Mouse (Mus musculus) limb, embryonic 10.5 days (tissue): ENCODE measurements at regions not wholly inside any gene's neighbourhood (a gene's known extent, or its start where the extent isn't known, plus 50 kb on each side); places are given as distances from the start of the nearest gene placed in this dataset.
A peak's percentile ranks its signal among the peaks of the same experiment; 100 is the strongest.
"Not testable (repeated sequence)": the region's sequence is repeated elsewhere in the genome, so short reads cannot be mapped to it uniquely, and the experiment has no call there.

Experiments used
- DNase-seq: peaks from one replicate; pipeline ENCODE4 v3.0.0-alpha.2; 2017; ENCODE audit warnings: low spot score
- H3K27ac ChIP-seq: fragments of 300-500 bp; sonication (generic); 2 replicates; pipeline ENCODE4 v1.5.1; 2016; ENCODE audit warnings: mild to moderate bottlenecking
- H3K27me3 ChIP-seq: fragments of 300-500 bp; sonication (generic); 2 replicates; pipeline ENCODE4 v1.6.1; 2016; ENCODE audit warnings: low read depth, mild to moderate bottlenecking; ENCODE audit not compliant: poor library complexity, severe bottlenecking
- H3K36me3 ChIP-seq: fragments of 300-500 bp; sonication (generic); 2 replicates; pipeline ENCODE4 v1.6.1; 2016; ENCODE audit warnings: mild to moderate bottlenecking, moderate library complexity
- H3K4me1 ChIP-seq: fragments of 300-500 bp; sonication (generic); 2 replicates; pipeline ENCODE4 v1.6.1; 2016
- H3K4me3 ChIP-seq: fragments of 300-500 bp; sonication (generic); 2 replicates; pipeline ENCODE4 v1.5.1; 2016; ENCODE audit warnings: mild to moderate bottlenecking, moderate library complexity
- H3K9me3 ChIP-seq: fragments of 300-500 bp; sonication (generic); replicated peaks from 2 replicates; pipeline ENCODE4 v1.6.1; 2016; ENCODE audit warnings: mild to moderate bottlenecking
- WGBS: fragments of 180-500 bp; shearing (Covaris S2); methylation state at CpG from one replicate; pipeline ENCODE4 v1.1.7; 2016; 5-methylcytosine and 5-hydroxymethylcytosine counted together

GRCm38 (mm10) chr9:80819070-80819469 lies 353.8 kb upstream of the Impg1 start:
- DNase-seq = no peak
- no peaks in the 10 kb centered on the region for H3K36me3 ChIP-seq
- WGBS = 97% methylated on average over 1 of the region's 1 CpGs
- no peaks in the 10 kb centered on the region for H3K4me1 ChIP-seq
- H3K9me3 ChIP-seq = no peaks in the 10 kb centered on the region
- H3K27me3 ChIP-seq = no peaks in the 10 kb centered on the region
- H3K27ac ChIP-seq = no peak overlapping the region
- no peak overlapping the region for H3K4me3 ChIP-seq

GRCm38 (mm10) chr9:80813921-80814320 lies 348.6 kb upstream of the Impg1 start:
- 54% methylated on average over 6 of the region's 6 CpGs for WGBS
- H3K27ac ChIP-seq, H3K4me3 ChIP-seq, H3K36me3 ChIP-seq, H3K4me1 ChIP-seq, H3K9me3 ChIP-seq, H3K27me3 ChIP-seq: not testable (repeated sequence)
- DNase-seq = peak; percentile 31

- no peak overlapping the region for H3K27ac ChIP-seq
- H3K9me3 ChIP-seq = no peaks in the 10 kb centered on the region
- H3K4me3 ChIP-seq = no peak overlapping the region
- no peak for DNase-seq
- H3K36me3 ChIP-seq = no peaks in the 10 kb centered on the region
- H3K27me3 ChIP-seq = no peaks in the 10 kb centered on the region
- H3K4me1 ChIP-seq = no peaks in the 10 kb centered on the region
- WGBS = 68% methylated on average over 3 of the region's 3 CpGs
Observed at GRCm38 (mm10) chr9:80791523-80791922, 326.2 kb upstream of the Impg1 start.

GRCm38 (mm10) chr9:80774541-80774940 lies 309.3 kb upstream of the Impg1 start:
- Histone ChIP-seq H3K36me3 (no peaks in the 10 kb centered on the region), H3K9me3 (no peaks in the 10 kb centered on the region), H3K27me3 (no peaks in the 10 kb centered on the region), H3K4me1 (no peaks in the 10 kb centered on the region), H3K27ac (no peak overlapping the region), H3K4me3 (no peak overlapping the region)
- WGBS = 79% methylated on average over 1 of the region's 1 CpGs
- DNase-seq = no peak

- not testable (repeated sequence) for H3K9me3 ChIP-seq, H3K27ac ChIP-seq, H3K4me1 ChIP-seq, H3K4me3 ChIP-seq, DNase-seq, H3K36me3 ChIP-seq, H3K27me3 ChIP-seq
- 94% methylated on average over 9 of the region's 9 CpGs for WGBS
Observed at GRCm38 (mm10) chr9:80735806-80736205, 270.5 kb upstream of the Impg1 start.

GRCm38 (mm10) chr9:80732971-80733370 lies 267.7 kb upstream of the Impg1 start:
- no peaks in the 10 kb centered on the region for H3K9me3 ChIP-seq
- H3K36me3 ChIP-seq = no peaks in the 10 kb centered on the region
- no peaks in the 10 kb centered on the region for H3K4me1 ChIP-seq
- no peaks in the 10 kb centered on the region for H3K27me3 ChIP-seq
- no peak overlapping the region for H3K27ac ChIP-seq
- WGBS = 77% methylated on average over 1 of the region's 1 CpGs
- no peak for DNase-seq
- H3K4me3 ChIP-seq = no peak overlapping the region

- H3K4me1 ChIP-seq = no peaks in the 10 kb centered on the region
- no peaks in the 10 kb centered on the region for H3K27me3 ChIP-seq
- H3K36me3 ChIP-seq = no peaks in the 10 kb centered on the region
- no peak overlapping the region for H3K4me3 ChIP-seq
- no peaks in the 10 kb centered on the region for H3K9me3 ChIP-seq
- no peak for DNase-seq
- H3K27ac ChIP-seq = no peak overlapping the region
Observed at GRCm38 (mm10) chr9:80723638-80724037, 258.4 kb upstream of the Impg1 start.

GRCm38 (mm10) chr9:80718516-80718915 lies 253.2 kb upstream of the Impg1 start:
- H3K4me1 ChIP-seq = no peaks in the 10 kb centered on the region
- no peaks in the 10 kb centered on the region for H3K36me3 ChIP-seq
- 87% methylated on average over 4 of the region's 4 CpGs for WGBS
- DNase-seq = no peak
- no peak overlapping the region for H3K4me3 ChIP-seq
- no peaks in the 10 kb centered on the region for H3K9me3 ChIP-seq
- no peaks in the 10 kb centered on the region for H3K27me3 ChIP-seq
- no peak overlapping the region for H3K27ac ChIP-seq

- Histone ChIP-seq H3K4me3 (no peak overlapping the region), H3K27me3 (no peaks in the 10 kb centered on the region), H3K36me3 (no peaks in the 10 kb centered on the region), H3K27ac (no peak overlapping the region), H3K4me1 (no peaks in the 10 kb centered on the region), H3K9me3 (no peaks in the 10 kb centered on the region)
- no peak for DNase-seq
Observed at GRCm38 (mm10) chr9:80709781-80710180, 244.5 kb upstream of the Impg1 start.

GRCm38 (mm10) chr9:80705264-80705663 lies 240.0 kb upstream of the Impg1 start:
- Histone ChIP-seq H3K4me3 (no peak overlapping the region), H3K36me3 (no peaks in the 10 kb centered on the region), H3K27me3 (no peaks in the 10 kb centered on the region), H3K4me1 (no peaks in the 10 kb centered on the region), H3K27ac (no peak overlapping the region), H3K9me3 (no peaks in the 10 kb centered on the region)
- WGBS = 91% methylated on average over 2 of the region's 2 CpGs
- DNase-seq = no peak

GRCm38 (mm10) chr9:80697171-80697570 lies 231.9 kb upstream of the Impg1 start:
- Histone ChIP-seq H3K36me3 (no peaks in the 10 kb centered on the region), H3K4me3 (no peak overlapping the region), H3K9me3 (no peaks in the 10 kb centered on the region), H3K27ac (no peak overlapping the region), H3K27me3 (no peaks in the 10 kb centered on the region), H3K4me1 (no peaks in the 10 kb centered on the region)
- DNase-seq = no peak
- WGBS = 96% methylated on average over 2 of the region's 2 CpGs

GRCm38 (mm10) chr9:80688481-80689086 lies 223.3 kb upstream of the Impg1 start:
- H3K27ac ChIP-seq = no peak overlapping the region
- no peak for DNase-seq
- H3K9me3 ChIP-seq = no peaks in the 10 kb centered on the region
- WGBS = 83% methylated on average over 9 of the region's 9 CpGs
- no peak overlapping the region for H3K4me3 ChIP-seq
- no peaks in the 10 kb centered on the region for H3K36me3 ChIP-seq
- no peaks in the 10 kb centered on the region for H3K4me1 ChIP-seq
- H3K27me3 ChIP-seq = no peaks in the 10 kb centered on the region

- no peaks in the 10 kb centered on the region for H3K27me3 ChIP-seq
- no peak for DNase-seq
- WGBS = 68% methylated on average over 5 of the region's 5 CpGs
- H3K27ac ChIP-seq = no peak overlapping the region
- H3K9me3 ChIP-seq = no peaks in the 10 kb centered on the region
- no peak overlapping the region for H3K4me3 ChIP-seq
- H3K4me1 ChIP-seq = no peaks in the 10 kb centered on the region
- H3K36me3 ChIP-seq = no peaks in the 10 kb centered on the region
Observed at GRCm38 (mm10) chr9:80683030-80683692, 217.9 kb upstream of the Impg1 start.

GRCm38 (mm10) chr9:80681709-80682108 lies 216.4 kb upstream of the Impg1 start:
- H3K4me3 ChIP-seq = no peak overlapping the region
- 91% methylated on average over 2 of the region's 2 CpGs for WGBS
- no peak for DNase-seq
- no peaks in the 10 kb centered on the region for H3K4me1 ChIP-seq
- no peak overlapping the region for H3K27ac ChIP-seq
- no peaks in the 10 kb centered on the region for H3K27me3 ChIP-seq
- no peaks in the 10 kb centered on the region for H3K9me3 ChIP-seq
- H3K36me3 ChIP-seq = no peaks in the 10 kb centered on the region
